Mouse (Mus musculus): ENCODE results near the gene Gm42791. TPM values are rescaled to one million over a fixed set of nuclear protein-coding genes. Genes with fewer than 3 reads are reported as not detected.
A peak's percentile ranks its signal among the peaks of the same experiment; 100 is the strongest.

Gm42791 gene
- 0.42 TPM in 1 of 2 replicates, not detected in the other for polyA plus RNA-seq (2015; fragmentation: Nextera tagmentation; extraction: Ambion mirVana)

- ATAC-seq (peak; percentile 92), DNase-seq (peak; percentile 89)
- H3K4me1 ChIP-seq (ENCODE audit: insufficient read depth), result peaks cover 7% of the 10 kb centered on the region; the same call in 1 of the 2 replicates
- no peaks in the 10 kb centered on the region for H3K9me3 ChIP-seq (ENCODE audit: low read length)
- no peaks in the 10 kb centered on the region for H3K27me3 ChIP-seq (ENCODE audit: insufficient read depth, low read length)
- H3K4me3 ChIP-seq (ENCODE audit: low read depth, low read length), result peak within 1 kb of the TSS; percentile 51
- no peaks in the 10 kb centered on the region for H3K36me3 ChIP-seq (replicated peaks; ENCODE audit: insufficient read depth, low read length)
- peak within 1 kb of the TSS; percentile 85 for H3K27ac ChIP-seq (ENCODE audit: low read depth)
- peak within 1 kb of the TSS; percentile 52 for H3K9ac ChIP-seq (replicated peaks)
- peak within 1 kb of the TSS; percentile 75 for H3K4me2 ChIP-seq (ENCODE audit: low read depth, low read length)
- TF ChIP-seq EP300 (IDR thresholded peaks at IDR 0.05; ENCODE audit: low read depth) (peak; percentile 62; the same call in 1 of the 2 replicates), CTCF (IDR thresholded peaks at IDR 0.05; ENCODE audit: low read depth) (no peak)
- WGBS (ENCODE audit: insufficient replicate concordance), result 2% methylated on average over 33 of the region's 33 CpGs
Measured at GRCm38 (mm10) chr5:148994706-148995414, at the start of gene Gm42791. Gene Gm42791, minus strand, starts transcription at chr5:148995147.

- WGBS (ENCODE audit: insufficient replicate concordance), result 70% methylated on average over 4 of the region's 4 CpGs
- H3K36me3 ChIP-seq (replicated peaks; ENCODE audit: insufficient read depth, low read length), result peaks cover 19% of the 10 kb centered on the region
- H3K4me1 ChIP-seq (ENCODE audit: insufficient read depth), result no peaks in the 10 kb centered on the region
- H3K27ac ChIP-seq (ENCODE audit: low read depth), result no peak overlapping the region
- H3K9me3 ChIP-seq (ENCODE audit: low read length), result peaks cover 5% of the 10 kb centered on the region
- H3K9ac ChIP-seq (replicated peaks), result no peak overlapping the region
- ATAC-seq, result no peak
- no peaks in the 10 kb centered on the region for H3K27me3 ChIP-seq (ENCODE audit: insufficient read depth, low read length)
- no peak overlapping the region for H3K4me2 ChIP-seq (ENCODE audit: low read depth, low read length)
- TF ChIP-seq CTCF (IDR thresholded peaks at IDR 0.05; ENCODE audit: low read depth), result no peak
- no peak for TF ChIP-seq EP300 (IDR thresholded peaks at IDR 0.05; ENCODE audit: low read depth)
- no peak for DNase-seq
- no peak overlapping the region for H3K4me3 ChIP-seq (ENCODE audit: low read depth, low read length)
Measured at GRCm38 (mm10) chr5:149044067-149044466, 49.1 kb upstream of the Gm42791 start.

DNA sequence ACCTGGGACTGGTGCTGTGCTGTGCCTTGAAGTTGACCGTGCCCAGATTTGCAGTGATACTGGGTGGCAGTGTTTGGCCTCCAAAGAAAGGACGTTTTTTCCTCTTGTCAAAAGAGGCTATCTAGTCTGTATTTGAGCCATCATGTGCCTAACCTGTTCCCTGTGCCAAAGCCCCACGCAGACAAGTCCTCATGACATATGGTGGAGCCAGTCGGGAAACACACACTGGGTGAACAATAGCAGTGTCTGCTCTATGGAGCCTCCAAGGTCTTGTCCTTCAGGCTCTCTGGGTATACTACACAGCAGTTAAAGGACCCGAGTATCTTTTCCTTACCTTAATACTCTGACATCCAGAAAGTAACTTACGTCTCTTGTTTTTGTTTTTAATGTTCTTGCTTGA lies 48.3 kb upstream of the Gm42791 start:
- Histone ChIP-seq H3K27me3 (ENCODE audit: insufficient read depth, low read length) (no peaks in the 10 kb centered on the region), H3K4me3 (ENCODE audit: low read depth, low read length) (no peak overlapping the region), H3K27ac (ENCODE audit: low read depth) (no peak overlapping the region), H3K9ac (replicated peaks) (no peak overlapping the region), H3K9me3 (ENCODE audit: low read length) (peaks cover 5% of the 10 kb centered on the region), H3K4me2 (ENCODE audit: low read depth, low read length) (no peak overlapping the region), H3K4me1 (ENCODE audit: insufficient read depth) (no peaks in the 10 kb centered on the region), H3K36me3 (replicated peaks; ENCODE audit: insufficient read depth, low read length) (peaks cover 14% of the 10 kb centered on the region)
- no peak for ATAC-seq
- no peak for TF ChIP-seq EP300 (IDR thresholded peaks at IDR 0.05; ENCODE audit: low read depth)
- TF ChIP-seq CTCF (IDR thresholded peaks at IDR 0.05; ENCODE audit: low read depth), result no peak
- 82% methylated on average over 6 of the region's 6 CpGs for WGBS (ENCODE audit: insufficient replicate concordance)
- DNase-seq, result no peak

GRCm38 (mm10) chr5:149039825-149040224 lies 44.9 kb upstream of the Gm42791 start:
- Histone ChIP-seq H3K4me1 (ENCODE audit: insufficient read depth) (no peaks in the 10 kb centered on the region; the same call in 1 of the 2 replicates), H3K4me2 (ENCODE audit: low read depth, low read length) (no peak overlapping the region), H3K9ac (replicated peaks) (no peak overlapping the region), H3K9me3 (ENCODE audit: low read length) (peaks cover 10% of the 10 kb centered on the region), H3K27ac (ENCODE audit: low read depth) (no peak overlapping the region), H3K36me3 (replicated peaks; ENCODE audit: insufficient read depth, low read length) (no peaks in the 10 kb centered on the region; the same call in 1 of the 2 replicates), H3K4me3 (ENCODE audit: low read depth, low read length) (no peak overlapping the region), H3K27me3 (ENCODE audit: insufficient read depth, low read length) (no peaks in the 10 kb centered on the region)
- ATAC-seq, result peak; percentile 37; the same call in 1 of the 2 replicates
- WGBS (ENCODE audit: insufficient replicate concordance), result 83% methylated on average over 5 of the region's 5 CpGs
- peak; percentile 71 for DNase-seq
- TF ChIP-seq CTCF (IDR thresholded peaks at IDR 0.05; ENCODE audit: low read depth), result peak; percentile 82
- TF ChIP-seq EP300 (IDR thresholded peaks at IDR 0.05; ENCODE audit: low read depth), result no peak

DNA sequence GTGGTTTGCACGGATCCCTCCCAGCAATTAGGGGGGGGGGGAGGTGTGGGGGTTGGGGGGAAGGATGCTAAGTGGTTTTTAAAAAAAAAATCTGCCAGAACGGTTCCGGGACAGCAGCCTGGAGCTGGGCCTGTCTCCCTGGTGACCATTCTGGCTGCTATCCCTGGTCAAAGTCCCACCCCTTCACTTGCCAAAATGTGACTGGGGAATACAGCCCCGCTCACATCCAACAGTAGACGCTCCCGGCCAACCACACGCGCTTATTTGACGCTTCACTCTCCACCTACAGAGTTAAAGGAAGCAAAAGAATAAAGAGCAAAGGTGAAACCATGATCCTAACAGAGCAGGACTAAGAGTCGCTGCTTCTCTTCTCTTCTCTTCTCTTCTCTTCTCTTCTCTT lies 42.8 kb upstream of the Gm42791 start:
- H3K4me2 ChIP-seq (ENCODE audit: low read depth, low read length), result no peak overlapping the region
- H3K27me3 ChIP-seq (ENCODE audit: insufficient read depth, low read length), result no peaks in the 10 kb centered on the region
- H3K4me3 ChIP-seq (ENCODE audit: low read depth, low read length), result no peak overlapping the region
- H3K9ac ChIP-seq (replicated peaks), result no peak overlapping the region
- TF ChIP-seq CTCF (IDR thresholded peaks at IDR 0.05; ENCODE audit: low read depth), result no peak
- TF ChIP-seq EP300 (IDR thresholded peaks at IDR 0.05; ENCODE audit: low read depth), result no peak
- H3K27ac ChIP-seq (ENCODE audit: low read depth), result no peak overlapping the region
- 34% methylated on average over 10 of the region's 10 CpGs for WGBS (ENCODE audit: insufficient replicate concordance)
- H3K36me3 ChIP-seq (replicated peaks; ENCODE audit: insufficient read depth, low read length), result no peaks in the 10 kb centered on the region
- no peaks in the 10 kb centered on the region; the same call in 1 of the 2 replicates for H3K4me1 ChIP-seq (ENCODE audit: insufficient read depth)
- DNase-seq, result peak; percentile 66
- H3K9me3 ChIP-seq (ENCODE audit: low read length), result peaks cover 10% of the 10 kb centered on the region
- ATAC-seq, result peak; percentile 92

GRCm38 (mm10) chr5:149036920-149037319 lies 42.0 kb upstream of the Gm42791 start:
- Histone ChIP-seq H3K27me3 (ENCODE audit: insufficient read depth, low read length) (no peaks in the 10 kb centered on the region), H3K27ac (ENCODE audit: low read depth) (no peak overlapping the region), H3K4me3 (ENCODE audit: low read depth, low read length) (no peak overlapping the region), H3K9ac (replicated peaks) (no peak overlapping the region), H3K4me2 (ENCODE audit: low read depth, low read length) (no peak overlapping the region), H3K36me3 (replicated peaks; ENCODE audit: insufficient read depth, low read length) (no peaks in the 10 kb centered on the region), H3K4me1 (ENCODE audit: insufficient read depth) (peaks cover 1% of the 10 kb centered on the region), H3K9me3 (ENCODE audit: low read length) (peaks cover 10% of the 10 kb centered on the region)
- WGBS (ENCODE audit: insufficient replicate concordance), result 90% methylated on average over 3 of the region's 3 CpGs
- ATAC-seq (no peak), DNase-seq (no peak)
- TF ChIP-seq CTCF (IDR thresholded peaks at IDR 0.05; ENCODE audit: low read depth) (peak; percentile 36; the same call in 1 of the 2 replicates), EP300 (IDR thresholded peaks at IDR 0.05; ENCODE audit: low read depth) (no peak)

Data from liver, postnatal 0 days (tissue).